Mouse (Mus musculus) adrenal gland, postnatal 4 days (tissue): ENCODE measurements around the gene Wdr74. TPM values are rescaled to one million over a fixed set of nuclear protein-coding genes. Genes with fewer than 3 reads are reported as not detected.
"Not testable (repeated sequence)": the region's sequence is repeated elsewhere in the genome, so short reads cannot be mapped to it uniquely, and the experiment has no call there.

Experiments
- DNase-seq, 2 experiments: peaks; one replicate each; pipeline ENCODE4 v3.0.0; 2021 to 2022; ENCODE audit warnings: low spot score in 2 of 2, mixed read lengths in 2 of 2
- total RNA-seq, 2 experiments: library from RNA; stranded (reverse); gene quantifications; 2 replicates each; pipeline ENCODE4 v1.2.3; 2021

The Wdr74 gene
- total RNA-seq, 2 experiments from 2014 or later: 64.2 to 64.3 TPM

GRCm38 (mm10) chr19:8715868-8716766, 19.5 kb upstream of the Wdr74 start:
- DNase-seq: no peak

- no peak for DNase-seq
These were observed 18.7 kb upstream of the Wdr74 start for GRCm38 (mm10) chr19:8716767-8717475.

- DNase-seq: peak; percentile 25 to 27
These were observed 17.3 kb upstream of the Wdr74 start for GRCm38 (mm10) chr19:8718357-8718756.

GRCm38 (mm10) chr19:8719037-8719436, 16.6 kb upstream of the Wdr74 start:
- not testable (repeated sequence) for DNase-seq

GRCm38 (mm10) chr19:8721378-8721777, 14.2 kb upstream of the Wdr74 start:
- no peak for DNase-seq

GRCm38 (mm10) chr19:8722021-8722420, 13.6 kb upstream of the Wdr74 start:
- no peak for DNase-seq

GRCm38 (mm10) chr19:8722559-8722906, 13.1 kb upstream of the Wdr74 start:
- no peak for DNase-seq

GRCm38 (mm10) chr19:8722907-8723573, 12.6 kb upstream of the Wdr74 start, which contains the start of gene Slc3a2:
TSS of gene Slc3a2 (minus strand) at chr19:8723369.
- DNase-seq: peak; percentile 75 to 90

GRCm38 (mm10) chr19:8723574-8724346, 11.9 kb upstream of the Wdr74 start:
- DNase-seq: no peak

- no peak for DNase-seq
These were observed 11.2 kb upstream of the Wdr74 start for GRCm38 (mm10) chr19:8724392-8724791.

GRCm38 (mm10) chr19:8725081-8725613, 10.5 kb upstream of the Wdr74 start:
- no peak for DNase-seq

GRCm38 (mm10) chr19:8726609-8727390, 8.8 kb upstream of the Wdr74 start:
- DNase-seq: no peak

GRCm38 (mm10) chr19:8727495-8728114, 8.0 kb upstream of the Wdr74 start:
- DNase-seq: no peak

GRCm38 (mm10) chr19:8728335-8729099, 7.1 kb upstream of the Wdr74 start:
- not testable (repeated sequence) for DNase-seq

- no peak for DNase-seq
These were observed 1.3 kb upstream of the Wdr74 start for GRCm38 (mm10) chr19:8734334-8734733.

GRCm38 (mm10) chr19:8736160-8736467, 487 bp downstream of the Wdr74 start:
- no peak for DNase-seq

- no peak for DNase-seq
These were observed 3.3 kb downstream of the Wdr74 start for GRCm38 (mm10) chr19:8738911-8739310.

- DNase-seq: no peak
These were observed 4.0 kb downstream of the Wdr74 start for GRCm38 (mm10) chr19:8739646-8740045.

GRCm38 (mm10) chr19:8740603-8741002, 5.0 kb downstream of the Wdr74 start, which contains the start of gene 1700092M07Rik:
TSS of gene 1700092M07Rik (plus strand) at chr19:8740718.
- DNase-seq: no peak
